Mouse (Mus musculus): ENCODE results near the gene Exoc3l. TPM values are rescaled to one million over a fixed set of nuclear protein-coding genes. Genes with fewer than 3 reads are reported as not detected.
"Not testable (repeated sequence)": the region's sequence is repeated elsewhere in the genome, so short reads cannot be mapped to it uniquely, and the experiment has no call there.

The Exoc3l gene
- polyA plus RNA-seq, 1 experiment from 2014 or later = 8.3 TPM

- Histone ChIP-seq H3K27me3 (replicated peaks; ENCODE audit: control insufficient read depth, insufficient read depth, low read length) (no peaks in the 10 kb centered on the region), H3K9ac (ENCODE audit: low read length) (peak overlapping the region; percentile 91), H3K4me3 (ENCODE audit: low read depth, low read length) (peak overlapping the region; percentile 97), H3K36me3 (ENCODE audit: control insufficient read depth, insufficient read depth, low read length) (peaks cover 49% of the 10 kb centered on the region), H3K4me1 (ENCODE audit: control insufficient read depth, insufficient read depth, low read length) (peaks cover 15% of the 10 kb centered on the region), H3K27ac (ENCODE audit: low read depth, low read length) (no peak overlapping the region), H3K9me3 (replicated peaks; ENCODE audit: control insufficient read depth, low read length) (no peaks in the 10 kb centered on the region), H3K4me2 (ENCODE audit: low read length) (peak overlapping the region; percentile 92)
- ATAC-seq = no peak
- 64% methylated on average over 18 of the region's 18 CpGs for WGBS
- DNase-seq (ENCODE audit: low spot score) = no peak
These were observed 2.7 kb upstream of the Exoc3l start for GRCm38 (mm10) chr8:105298351-105299252.

DNA sequence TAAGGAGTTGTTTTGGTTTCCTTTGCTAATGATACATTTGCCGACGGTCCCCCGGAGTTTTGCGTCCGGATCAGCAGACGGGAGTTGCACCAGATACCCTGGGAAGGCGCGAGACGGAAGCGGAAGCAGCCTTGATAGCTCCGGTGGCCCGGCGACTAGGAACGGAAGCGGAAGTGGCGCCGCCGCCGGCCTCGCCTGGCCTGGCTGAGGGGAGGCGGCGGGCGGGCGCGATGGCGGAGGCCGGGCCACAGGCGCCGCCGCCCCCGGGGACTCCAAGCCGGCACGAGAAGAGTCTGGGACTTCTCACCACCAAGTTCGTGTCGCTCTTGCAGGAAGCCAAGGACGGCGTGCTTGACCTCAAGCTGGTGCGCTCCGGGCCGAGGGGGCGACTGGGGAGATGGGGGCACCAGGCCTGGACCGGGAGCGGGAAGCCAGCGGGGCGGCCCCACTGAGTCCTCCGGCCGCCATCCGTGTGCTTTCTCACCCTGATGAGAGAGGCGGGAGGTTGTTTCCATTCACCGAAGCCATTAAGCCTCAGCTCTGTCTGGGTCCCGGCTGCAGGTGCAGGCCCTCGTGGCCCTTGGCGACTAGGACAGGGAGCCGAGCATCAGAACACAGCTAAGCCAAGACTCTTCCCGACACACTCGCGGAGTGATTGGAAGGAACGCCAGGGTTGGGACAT is 1.8 kb upstream of the Exoc3l start, which contains the start of gene E2f4:
E2f4 (plus strand) TSS at position 153 of the 682 bp plus-strand sequence.
- Histone ChIP-seq H3K9ac (ENCODE audit: low read length) (peak within 1 kb of the TSS; percentile 91), H3K27me3 (replicated peaks; ENCODE audit: control insufficient read depth, insufficient read depth, low read length) (no peaks in the 10 kb centered on the region), H3K4me1 (ENCODE audit: control insufficient read depth, insufficient read depth, low read length) (peaks cover 15% of the 10 kb centered on the region), H3K4me3 (ENCODE audit: low read depth, low read length) (peak within 1 kb of the TSS; percentile 97), H3K9me3 (replicated peaks; ENCODE audit: control insufficient read depth, low read length) (no peaks in the 10 kb centered on the region), H3K27ac (ENCODE audit: low read depth, low read length) (peak within 1 kb of the TSS; percentile 36; the same call in 1 of the 2 replicates), H3K4me2 (ENCODE audit: low read length) (peak within 1 kb of the TSS; percentile 92), H3K36me3 (ENCODE audit: control insufficient read depth, insufficient read depth, low read length) (peaks cover 41% of the 10 kb centered on the region)
- DNase-seq (ENCODE audit: low spot score) (peak; percentile 96), ATAC-seq (peak; percentile 95)
- under 1% methylated on average over 58 of the region's 58 CpGs for WGBS

GRCm38 (mm10) chr8:105295256-105295655 is 645 bp downstream of the Exoc3l start:
- H3K9ac ChIP-seq (ENCODE audit: low read length) = no peak overlapping the region
- peaks cover 15% of the 10 kb centered on the region for H3K4me1 ChIP-seq (ENCODE audit: control insufficient read depth, insufficient read depth, low read length)
- peaks cover 5% of the 10 kb centered on the region for H3K27me3 ChIP-seq (replicated peaks; ENCODE audit: control insufficient read depth, insufficient read depth, low read length)
- H3K4me2 ChIP-seq (ENCODE audit: low read length) = no peak overlapping the region
- 72% methylated on average over 11 of the region's 11 CpGs for WGBS
- no peaks in the 10 kb centered on the region for H3K9me3 ChIP-seq (replicated peaks; ENCODE audit: control insufficient read depth, low read length)
- DNase-seq (ENCODE audit: low spot score) (no peak), ATAC-seq (no peak)
- no peak overlapping the region for H3K27ac ChIP-seq (ENCODE audit: low read depth, low read length)
- H3K36me3 ChIP-seq (ENCODE audit: control insufficient read depth, insufficient read depth, low read length) = peaks cover 17% of the 10 kb centered on the region
- no peak overlapping the region for H3K4me3 ChIP-seq (ENCODE audit: low read depth, low read length)

DNA sequence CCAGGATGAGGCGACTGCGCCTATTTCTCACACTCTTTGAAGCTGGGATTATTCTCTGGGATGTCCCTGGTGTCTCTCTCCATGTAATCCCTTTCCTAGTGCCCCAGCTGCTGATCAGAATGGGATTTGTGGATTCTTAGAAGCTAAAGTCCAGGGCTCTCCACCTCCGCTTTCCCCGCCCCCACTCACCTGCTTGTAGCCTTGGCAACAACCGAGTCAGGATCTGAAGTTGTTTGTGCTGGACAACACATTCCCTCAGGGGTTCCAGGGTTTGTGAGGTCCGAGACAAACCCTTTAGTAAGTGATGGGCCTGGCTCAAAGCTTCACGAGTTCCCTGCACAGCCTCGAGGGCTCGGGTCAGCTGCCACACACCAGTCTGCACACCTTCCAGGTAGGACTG is 1.1 kb downstream of the Exoc3l start:
- peaks cover 17% of the 10 kb centered on the region for H3K4me1 ChIP-seq (ENCODE audit: control insufficient read depth, insufficient read depth, low read length)
- ATAC-seq (no peak), DNase-seq (ENCODE audit: low spot score) (no peak)
- H3K4me3 ChIP-seq (ENCODE audit: low read depth, low read length) = no peak overlapping the region
- H3K36me3 ChIP-seq (ENCODE audit: control insufficient read depth, insufficient read depth, low read length) = peaks cover 12% of the 10 kb centered on the region
- H3K27ac ChIP-seq (ENCODE audit: low read depth, low read length) = no peak overlapping the region
- no peak overlapping the region for H3K9ac ChIP-seq (ENCODE audit: low read length)
- 63% methylated on average over 9 of the region's 9 CpGs for WGBS
- no peaks in the 10 kb centered on the region for H3K9me3 ChIP-seq (replicated peaks; ENCODE audit: control insufficient read depth, low read length)
- H3K27me3 ChIP-seq (replicated peaks; ENCODE audit: control insufficient read depth, insufficient read depth, low read length) = peaks cover 5% of the 10 kb centered on the region
- no peak overlapping the region for H3K4me2 ChIP-seq (ENCODE audit: low read length)

GRCm38 (mm10) chr8:105293405-105293804 is 2.5 kb downstream of the Exoc3l start:
- H3K27ac ChIP-seq (ENCODE audit: low read depth, low read length) = no peak overlapping the region
- no peak overlapping the region for H3K4me3 ChIP-seq (ENCODE audit: low read depth, low read length)
- H3K9ac ChIP-seq (ENCODE audit: low read length) = no peak overlapping the region
- 74% methylated on average over 19 of the region's 19 CpGs for WGBS
- H3K9me3 ChIP-seq (replicated peaks; ENCODE audit: control insufficient read depth, low read length) = no peaks in the 10 kb centered on the region
- DNase-seq (ENCODE audit: low spot score) (no peak), ATAC-seq (no peak)
- H3K4me2 ChIP-seq (ENCODE audit: low read length) = no peak overlapping the region
- H3K27me3 ChIP-seq (replicated peaks; ENCODE audit: control insufficient read depth, insufficient read depth, low read length) = peaks cover 5% of the 10 kb centered on the region
- H3K36me3 ChIP-seq (ENCODE audit: control insufficient read depth, insufficient read depth, low read length) = no peaks in the 10 kb centered on the region
- peaks cover 15% of the 10 kb centered on the region for H3K4me1 ChIP-seq (ENCODE audit: control insufficient read depth, insufficient read depth, low read length)

DNA sequence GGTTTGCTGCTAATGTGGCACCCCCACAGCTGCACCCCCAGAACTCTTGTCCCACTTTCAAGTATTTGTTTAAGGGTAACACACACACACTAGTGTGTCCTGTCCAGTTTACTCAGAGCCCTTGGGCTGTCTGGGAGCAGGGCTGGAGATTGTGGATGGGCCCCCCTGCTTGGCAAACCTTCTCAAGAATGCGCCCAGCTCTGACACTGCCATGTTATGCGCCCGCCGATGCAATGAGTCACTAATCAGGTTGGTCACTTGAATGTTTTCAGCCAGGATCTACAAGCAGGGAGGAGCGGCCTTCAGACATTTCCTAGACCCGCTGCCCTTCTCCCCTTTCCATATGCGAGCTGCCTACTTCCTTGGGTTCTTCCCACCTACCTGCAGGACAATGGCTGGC is 3.4 kb downstream of the Exoc3l start:
- Histone ChIP-seq H3K4me1 (ENCODE audit: control insufficient read depth, insufficient read depth, low read length) (peaks cover 16% of the 10 kb centered on the region), H3K36me3 (ENCODE audit: control insufficient read depth, insufficient read depth, low read length) (no peaks in the 10 kb centered on the region), H3K9me3 (replicated peaks; ENCODE audit: control insufficient read depth, low read length) (no peaks in the 10 kb centered on the region), H3K4me2 (ENCODE audit: low read length) (no peak overlapping the region), H3K27ac (ENCODE audit: low read depth, low read length) (no peak overlapping the region), H3K27me3 (replicated peaks; ENCODE audit: control insufficient read depth, insufficient read depth, low read length) (peaks cover 5% of the 10 kb centered on the region), H3K4me3 (ENCODE audit: low read depth, low read length) (no peak overlapping the region), H3K9ac (ENCODE audit: low read length) (no peak overlapping the region)
- ATAC-seq (no peak), DNase-seq (ENCODE audit: low spot score) (no peak)
- 86% methylated on average over 7 of the region's 7 CpGs for WGBS

DNA sequence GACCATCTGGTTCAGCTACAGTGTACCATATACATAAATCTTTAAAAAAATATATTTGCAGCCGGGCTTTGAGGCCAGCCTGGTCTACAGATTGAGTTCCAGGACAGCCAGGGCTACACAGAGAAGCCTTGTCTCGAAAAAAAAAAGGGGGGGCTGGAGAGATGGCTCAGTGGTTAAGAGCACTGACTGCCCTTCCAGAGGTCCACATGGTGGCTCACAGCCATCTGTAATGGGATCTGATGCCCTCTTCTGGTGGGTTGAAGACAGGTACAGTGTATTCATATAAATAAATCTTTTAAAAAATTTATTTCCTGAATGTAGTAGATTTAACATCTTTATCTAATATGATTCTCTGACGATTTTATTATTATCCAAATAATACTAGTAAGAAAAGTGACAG is 4.1 kb downstream of the Exoc3l start:
- not testable (repeated sequence) for H3K9me3 ChIP-seq (replicated peaks; ENCODE audit: control insufficient read depth, low read length); H3K27ac ChIP-seq (ENCODE audit: low read depth, low read length); H3K36me3 ChIP-seq (ENCODE audit: control insufficient read depth, insufficient read depth, low read length); H3K27me3 ChIP-seq (replicated peaks; ENCODE audit: control insufficient read depth, insufficient read depth, low read length); DNase-seq (ENCODE audit: low spot score); ATAC-seq; H3K4me2 ChIP-seq (ENCODE audit: low read length); H3K4me3 ChIP-seq (ENCODE audit: low read depth, low read length); H3K9ac ChIP-seq (ENCODE audit: low read length)
- 73% methylated on average over 3 of the region's 3 CpGs for WGBS
- H3K4me1 ChIP-seq (ENCODE audit: control insufficient read depth, insufficient read depth, low read length) = peaks cover 17% of the 10 kb centered on the region

DNA sequence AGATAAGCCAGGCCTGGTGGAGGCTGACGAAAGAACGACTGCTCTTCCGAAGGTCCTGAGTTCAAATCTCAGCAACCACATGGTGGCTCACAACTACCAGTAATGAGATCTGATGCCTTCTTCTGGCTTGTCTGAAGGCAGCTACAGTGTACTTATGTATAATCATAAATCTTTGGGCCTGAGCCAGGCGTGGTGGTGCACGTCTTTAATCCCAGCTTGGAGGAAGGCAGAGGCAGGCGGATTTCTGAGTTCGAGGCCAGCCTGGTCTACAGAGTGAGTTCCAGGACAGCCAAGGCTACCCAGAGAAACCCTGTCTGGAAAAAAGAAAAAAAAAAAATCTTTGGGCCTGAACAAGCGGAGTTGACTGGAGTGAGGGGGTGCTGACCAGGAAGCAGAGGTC is 4.5 kb downstream of the Exoc3l start:
- not testable (repeated sequence) for ATAC-seq; H3K27me3 ChIP-seq (replicated peaks; ENCODE audit: control insufficient read depth, insufficient read depth, low read length); H3K4me3 ChIP-seq (ENCODE audit: low read depth, low read length); H3K4me2 ChIP-seq (ENCODE audit: low read length); H3K9ac ChIP-seq (ENCODE audit: low read length); H3K36me3 ChIP-seq (ENCODE audit: control insufficient read depth, insufficient read depth, low read length); H3K9me3 ChIP-seq (replicated peaks; ENCODE audit: control insufficient read depth, low read length); DNase-seq (ENCODE audit: low spot score); H3K27ac ChIP-seq (ENCODE audit: low read depth, low read length)
- WGBS = 86% methylated on average over 8 of the region's 8 CpGs
- peaks cover 17% of the 10 kb centered on the region for H3K4me1 ChIP-seq (ENCODE audit: control insufficient read depth, insufficient read depth, low read length)
